Mouse (Mus musculus) cerebellum, postnatal 25 days (tissue): Measurements from ENCODE around the gene Aox2.

ENCODE experiments used
- DNase-seq, 2 experiments: peaks; one replicate each; pipeline ENCODE4 v3.0.0; 2021; ENCODE audit warnings: mixed read lengths in 2 of 2

The Aox2 gene

DNA sequence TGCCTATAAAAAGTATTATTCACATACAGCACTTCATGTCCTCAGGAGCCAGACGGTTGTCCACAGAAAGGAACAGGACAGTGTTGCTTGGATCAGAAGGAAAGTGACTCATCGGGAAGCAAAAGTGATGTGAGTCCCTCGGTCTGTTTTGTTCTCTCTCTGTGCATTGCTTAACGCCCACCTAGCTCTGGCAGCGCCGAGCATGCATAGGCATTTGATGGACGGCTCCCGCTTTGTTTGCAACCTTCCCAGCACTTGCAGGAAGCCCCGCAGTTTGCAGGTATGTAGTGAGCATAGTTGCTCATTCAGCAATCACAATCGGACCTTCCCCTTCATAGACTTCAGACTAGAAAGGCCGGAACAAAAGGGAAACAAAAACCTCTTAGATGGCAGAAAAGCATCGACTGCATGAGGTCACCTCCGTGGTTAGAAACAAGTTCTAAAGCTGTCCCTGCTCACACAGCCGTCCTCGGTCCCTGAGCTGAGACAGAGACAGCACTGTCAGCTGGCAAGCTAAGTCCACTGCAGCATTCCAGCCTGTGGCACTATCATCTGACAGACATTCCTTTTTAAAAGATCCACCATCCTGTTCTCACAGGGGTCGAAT, 11.8 kb downstream of the Aox2 start:
- DNase-seq, result no peak

- peak; percentile 18 to 38 for DNase-seq
Measured at GRCm38 (mm10) chr1:58291394-58292300, 13.5 kb downstream of the Aox2 start.

DNA sequence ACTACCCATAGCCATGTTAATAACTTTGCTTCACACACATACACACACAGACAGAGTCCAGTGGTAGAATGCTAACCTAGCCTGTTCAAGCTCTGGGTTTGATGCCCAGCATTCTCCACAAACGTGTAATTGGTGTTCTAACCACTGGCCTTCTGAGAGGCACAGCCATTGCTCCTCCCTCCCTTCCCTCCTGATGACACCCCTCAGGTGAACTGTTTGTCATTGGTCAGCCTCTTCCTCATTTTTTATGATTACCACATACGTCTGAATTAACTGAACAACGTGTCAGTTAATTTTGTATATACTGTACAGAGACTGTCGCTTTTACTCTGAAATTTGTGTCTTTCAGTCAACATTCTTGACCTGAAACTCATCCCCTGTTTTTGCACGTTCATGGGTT, 16.6 kb downstream of the Aox2 start:
- no peak for DNase-seq

GRCm38 (mm10) chr1:58296278-58296677, 18.2 kb downstream of the Aox2 start:
- peak; percentile 55 to 76 for DNase-seq

GRCm38 (mm10) chr1:58296821-58297220, 18.7 kb downstream of the Aox2 start:
- DNase-seq, result no peak

DNA sequence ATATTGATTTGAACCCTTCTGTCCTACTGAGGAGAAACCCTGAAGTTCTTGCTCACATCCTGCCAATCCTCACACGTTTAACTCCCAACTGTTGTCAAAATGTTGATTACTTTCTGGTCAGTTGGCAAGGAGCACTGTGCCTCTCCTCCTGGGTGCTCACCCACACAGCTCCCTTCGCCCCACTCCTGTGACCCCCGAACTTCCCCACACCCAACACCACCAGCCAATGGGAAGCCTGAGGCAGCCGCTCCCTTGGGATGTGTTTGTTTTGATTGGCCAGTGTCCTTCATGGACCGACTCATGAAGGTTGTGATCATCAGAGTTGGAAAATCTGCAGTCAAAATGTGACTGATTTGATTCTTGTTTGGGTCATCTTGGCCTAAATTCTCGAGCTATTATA, 20.2 kb downstream of the Aox2 start:
- DNase-seq, result no peak

- no peak for DNase-seq
Measured at GRCm38 (mm10) chr1:58301073-58301472, 22.9 kb downstream of the Aox2 start.

DNA sequence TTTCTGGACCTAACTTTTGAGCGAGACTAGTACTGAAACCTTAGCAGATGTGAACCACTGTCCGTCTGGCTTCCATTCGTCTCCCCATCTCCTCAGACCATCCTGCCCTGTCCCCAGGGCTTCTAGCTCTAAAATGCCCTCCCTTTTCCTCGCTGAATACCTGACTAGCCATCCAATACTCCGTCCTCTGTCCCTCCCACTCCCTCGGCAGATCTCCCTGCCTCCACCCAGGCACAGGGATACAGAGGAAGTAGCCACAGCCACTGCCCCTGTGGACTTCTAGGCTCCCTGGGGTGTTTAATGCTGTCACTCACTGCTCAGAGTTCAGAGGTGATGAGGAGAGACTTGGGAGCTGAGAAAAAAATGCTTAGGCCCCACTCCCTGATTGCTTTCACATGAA, 23.9 kb downstream of the Aox2 start:
- DNase-seq, result no peak

DNA sequence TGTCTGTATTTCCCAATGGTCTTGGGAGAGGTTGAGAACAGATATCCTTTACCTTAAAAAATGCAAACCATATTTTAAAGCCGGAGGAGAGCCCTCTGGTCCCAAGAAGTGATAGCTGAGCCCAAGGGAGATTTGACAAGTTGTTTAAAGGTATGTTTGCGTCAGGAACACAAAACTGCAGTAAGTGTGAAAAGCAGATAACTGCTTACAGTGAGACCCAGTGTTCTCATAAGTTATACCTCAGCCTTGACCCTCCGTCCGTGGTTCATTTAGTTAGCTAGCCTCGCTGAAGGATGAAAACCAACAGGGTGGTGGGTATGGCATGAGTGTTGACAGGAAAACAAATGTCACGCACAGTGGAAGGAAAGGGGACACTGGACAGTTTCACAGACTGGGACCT, 24.9 kb downstream of the Aox2 start:
- DNase-seq, result no peak

- DNase-seq, result no peak
Measured at GRCm38 (mm10) chr1:58303726-58304125, 25.6 kb downstream of the Aox2 start.

DNA sequence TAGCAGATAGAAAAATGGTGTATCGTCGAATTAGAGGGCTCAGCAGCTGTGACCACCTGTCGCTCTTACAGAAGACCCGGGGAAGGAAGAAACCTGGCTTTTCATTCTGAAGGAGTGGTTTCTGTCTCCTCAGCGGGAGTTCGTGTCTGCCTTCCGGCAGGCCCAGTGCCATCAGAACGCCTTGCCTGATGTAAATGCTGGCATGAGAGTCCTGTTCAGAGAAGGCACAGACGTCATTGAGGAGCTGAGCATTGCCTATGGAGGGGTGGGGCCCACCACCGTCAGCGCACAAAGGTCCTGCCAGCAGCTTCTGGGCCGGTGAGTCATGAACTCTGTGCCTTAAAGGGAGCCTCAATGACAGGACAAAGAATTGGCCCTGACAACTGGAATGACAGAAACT, 26.2 kb downstream of the Aox2 start:
- peak in 1 of 2 experiments; percentile 10 for DNase-seq

GRCm38 (mm10) chr1:58307181-58307580, 29.1 kb downstream of the Aox2 start:
- no peak for DNase-seq

GRCm38 (mm10) chr1:58308594-58308993, 30.5 kb downstream of the Aox2 start:
- no peak for DNase-seq

GRCm38 (mm10) chr1:58309853-58310252, 31.7 kb downstream of the Aox2 start:
- no peak for DNase-seq

- no peak for DNase-seq
Measured at GRCm38 (mm10) chr1:58311221-58311864, 33.2 kb downstream of the Aox2 start.

DNA sequence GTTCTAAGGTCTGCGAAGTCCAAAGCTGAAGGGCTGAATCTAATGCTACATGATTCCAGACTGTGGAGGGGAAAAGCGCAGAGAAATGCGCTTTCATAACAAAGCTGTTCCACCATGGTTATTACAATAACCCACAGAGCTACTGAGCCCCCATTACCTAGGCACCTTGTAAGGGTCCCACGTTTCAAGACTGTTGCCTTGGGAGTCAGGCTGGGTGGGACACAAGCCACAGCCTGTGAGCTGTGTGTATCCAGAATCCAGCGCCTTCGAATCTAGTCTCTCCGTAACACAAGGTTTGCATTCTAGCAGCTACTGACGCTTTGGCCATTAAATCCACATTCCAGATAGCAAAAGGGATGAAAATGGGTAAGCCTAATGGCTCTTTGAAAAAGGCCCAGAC, 35.0 kb downstream of the Aox2 start:
- DNase-seq, result no peak

DNA sequence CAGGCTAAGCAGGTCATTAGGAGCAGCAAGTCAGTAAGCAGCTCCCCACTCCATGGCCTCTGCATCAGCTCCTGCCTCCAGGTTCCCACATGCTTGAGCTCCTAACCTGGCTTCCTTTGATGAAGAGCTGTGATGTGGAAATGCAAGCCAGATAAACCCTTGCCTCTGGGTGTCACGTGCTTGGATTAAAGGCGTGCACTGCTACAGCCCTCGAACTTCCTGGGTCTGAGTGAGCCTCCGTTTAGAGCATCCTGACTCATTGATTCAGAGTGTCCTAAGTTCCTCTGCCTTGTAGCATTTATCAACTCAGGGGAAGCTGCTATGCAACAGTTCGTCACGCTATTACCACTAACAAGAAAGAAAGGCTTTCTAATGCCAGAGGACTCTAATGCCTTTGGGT, 37.4 kb downstream of the Aox2 start:
- DNase-seq, result no peak

DNA sequence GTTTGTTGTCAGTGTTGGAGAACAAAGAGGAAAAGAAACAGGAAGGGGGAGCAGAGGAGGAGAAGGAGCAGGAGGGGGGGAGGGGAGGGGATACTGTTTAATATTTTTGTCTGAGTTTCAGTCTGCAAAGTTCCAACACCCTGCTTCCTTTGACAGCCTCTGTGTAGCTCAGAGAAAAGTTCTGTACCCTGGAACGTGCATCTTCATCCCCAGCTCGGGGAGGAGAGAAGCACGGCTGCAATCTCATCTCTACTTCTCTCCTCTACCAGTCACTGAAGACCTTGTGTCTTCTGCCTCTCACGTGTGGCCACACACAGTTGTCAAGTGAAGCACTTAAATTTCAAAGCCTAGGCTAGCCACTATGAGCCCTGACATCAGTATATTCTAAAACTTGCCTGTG, 55.1 kb downstream of the Aox2 start:
- DNase-seq, result no peak

DNA sequence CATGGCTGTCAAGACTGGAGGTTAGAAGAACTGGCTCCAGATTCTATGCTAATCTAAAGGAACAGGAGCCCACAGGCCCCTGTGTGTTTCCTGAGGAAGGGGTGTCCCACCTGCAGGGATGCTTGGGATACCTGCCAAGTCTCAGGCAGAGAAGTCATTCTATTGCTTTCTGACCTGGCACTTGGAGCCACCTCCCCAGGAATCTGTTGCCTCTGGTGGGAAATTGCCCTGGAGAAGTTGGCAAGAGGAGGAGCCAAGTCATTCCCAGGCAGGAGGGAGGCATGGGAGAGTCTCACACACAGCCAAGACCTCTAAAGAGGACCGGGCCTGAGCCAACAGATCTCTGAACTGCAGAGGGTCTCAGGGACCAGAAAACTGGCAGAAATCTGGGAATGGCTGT, 61.8 kb downstream of the Aox2 start:
- no peak for DNase-seq

DNA sequence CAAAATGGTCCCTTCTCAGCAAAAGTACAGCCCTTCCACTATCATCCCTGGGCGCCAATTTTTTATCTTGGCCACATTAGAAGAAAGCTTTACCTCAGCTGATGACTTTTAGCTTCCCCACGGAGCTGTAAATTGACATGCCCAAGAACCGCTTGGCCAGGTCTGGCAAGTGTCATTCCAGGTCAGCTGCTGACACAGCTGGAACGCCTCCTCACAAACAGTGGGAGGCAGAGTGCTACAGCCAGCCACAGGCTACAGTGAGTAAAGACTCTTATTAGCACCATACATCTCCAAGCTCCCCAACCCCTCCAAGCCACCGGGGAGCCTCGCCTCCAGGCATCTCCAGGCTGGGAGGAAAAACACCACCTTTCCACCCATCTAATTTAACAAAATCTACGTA, 63.5 kb downstream of the Aox2 start:
- peak; percentile 22 to 37 for DNase-seq

GRCm38 (mm10) chr1:58343861-58344260, 65.7 kb downstream of the Aox2 start:
- no peak for DNase-seq

DNA sequence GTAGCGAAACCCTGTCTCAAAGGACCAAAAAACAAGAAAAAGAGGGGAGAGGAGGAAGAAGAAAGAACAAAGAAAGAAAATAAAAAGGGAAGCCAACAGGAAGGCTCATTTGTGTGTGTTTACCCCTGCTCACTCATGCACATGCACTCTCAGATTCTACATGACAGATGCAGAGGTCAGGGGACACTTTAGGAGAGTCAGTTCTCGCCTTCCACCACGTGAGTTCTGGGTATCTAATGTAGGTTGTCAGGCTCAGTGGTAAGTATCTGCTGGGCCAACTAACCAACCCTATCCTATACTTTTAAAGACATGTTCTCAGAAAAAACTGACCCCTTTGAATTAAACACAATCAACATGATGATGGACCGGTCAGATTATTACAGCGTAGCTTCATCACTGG, 66.4 kb downstream of the Aox2 start:
- no peak for DNase-seq

DNA sequence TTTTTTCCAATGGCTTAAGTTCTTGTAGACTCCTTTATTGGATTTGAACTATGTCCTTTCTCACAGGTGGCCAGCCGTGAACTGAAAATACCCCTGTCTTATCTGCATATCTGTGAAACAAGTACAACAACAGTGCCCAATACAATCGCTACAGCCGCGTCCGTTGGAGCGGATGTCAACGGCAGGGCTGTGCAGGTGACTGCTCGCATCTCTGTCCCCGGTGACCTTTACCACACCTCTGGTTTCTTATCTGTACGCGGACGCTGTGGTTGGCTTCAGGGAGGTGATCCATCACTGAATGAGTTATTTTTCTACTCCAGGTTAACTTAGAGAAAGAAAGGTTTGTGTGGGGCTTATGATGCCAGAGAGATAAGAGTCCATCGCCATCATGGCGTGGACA, 68.0 kb downstream of the Aox2 start:
- DNase-seq, result no peak

- DNase-seq, result no peak
Measured at GRCm38 (mm10) chr1:58348712-58349111, 70.6 kb downstream of the Aox2 start.
